Mouse (Mus musculus): ENCODE measurements around the gene Sept12. TPM values are rescaled to one million over a fixed set of nuclear protein-coding genes. Genes with fewer than 3 reads are reported as not detected.

Sept12 gene
- polyA plus RNA-seq, 1 experiment: not detected

- Histone ChIP-seq H3K4me3 (replicated peaks; ENCODE audit: control insufficient read depth, low read depth, low read length) (no peak overlapping the region), H3K4me1 (ENCODE audit: control insufficient read depth, insufficient read depth, low read length) (no peaks in the 10 kb centered on the region), H3K27ac (ENCODE audit: control insufficient read depth, insufficient read depth, low read depth, low read length, poor library complexity) (no peak overlapping the region)
- WGBS: 85% methylated on average over 4 of the region's 4 CpGs
- TF ChIP-seq CTCF (IDR thresholded peaks at IDR 0.05; ENCODE audit: control insufficient read depth, insufficient read depth, low read length): no peak
- TF ChIP-seq POLR2A (IDR thresholded peaks at IDR 0.05; ENCODE audit: borderline replicate concordance, control insufficient read depth, low read depth, low read length): no peak
Observed at GRCm38 (mm10) chr16:4993276-4993675, 4.4 kb downstream of the Sept12 start.

DNA sequence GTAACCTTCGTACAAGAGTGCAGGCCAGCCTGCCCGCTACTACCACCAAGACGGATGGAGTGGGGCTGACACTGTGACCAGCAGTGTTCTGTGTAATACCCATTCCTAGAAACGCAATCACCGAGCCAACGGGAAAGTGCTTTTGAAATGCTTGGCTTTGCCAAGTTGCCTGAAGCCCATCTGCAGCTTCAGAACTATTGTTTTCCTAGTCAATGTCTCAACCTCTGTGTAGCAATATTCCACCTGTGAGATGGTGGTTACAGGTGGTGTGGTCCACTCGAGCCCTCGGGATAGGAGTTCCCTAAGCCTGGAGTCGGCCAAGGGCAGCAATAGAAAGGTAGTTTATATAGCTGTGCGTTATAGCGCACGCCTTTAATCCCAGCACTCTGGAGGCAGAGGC lies 12.9 kb downstream of the Sept12 start:
- Histone ChIP-seq H3K27ac (ENCODE audit: control insufficient read depth, insufficient read depth, low read depth, low read length, poor library complexity) (no peak overlapping the region), H3K4me3 (replicated peaks; ENCODE audit: control insufficient read depth, low read depth, low read length) (no peak overlapping the region), H3K4me1 (ENCODE audit: control insufficient read depth, insufficient read depth, low read length) (no peaks in the 10 kb centered on the region; the same call in none of the 2 replicates)
- WGBS: 83% methylated on average over 12 of the region's 12 CpGs
- TF ChIP-seq CTCF (IDR thresholded peaks at IDR 0.05; ENCODE audit: control insufficient read depth, insufficient read depth, low read length): no peak
- TF ChIP-seq POLR2A (IDR thresholded peaks at IDR 0.05; ENCODE audit: borderline replicate concordance, control insufficient read depth, low read depth, low read length): no peak

- TF ChIP-seq POLR2A (IDR thresholded peaks at IDR 0.05; ENCODE audit: borderline replicate concordance, control insufficient read depth, low read depth, low read length): no peak
- TF ChIP-seq CTCF (IDR thresholded peaks at IDR 0.05; ENCODE audit: control insufficient read depth, insufficient read depth, low read length): peak; percentile 63
- Histone ChIP-seq H3K27ac (ENCODE audit: control insufficient read depth, insufficient read depth, low read depth, low read length, poor library complexity) (0 out of 2 replicates have a peak overlapping the region, but pooled peaks have one; percentile 17), H3K4me1 (ENCODE audit: control insufficient read depth, insufficient read depth, low read length) (peaks cover 3% of the 10 kb centered on the region), H3K4me3 (replicated peaks; ENCODE audit: control insufficient read depth, low read depth, low read length) (no peak overlapping the region)
- 67% methylated on average over 4 of the region's 4 CpGs for WGBS
Observed at GRCm38 (mm10) chr16:4979755-4980380, 17.8 kb downstream of the Sept12 start.

- TF ChIP-seq POLR2A (IDR thresholded peaks at IDR 0.05; ENCODE audit: borderline replicate concordance, control insufficient read depth, low read depth, low read length) (no peak), CTCF (IDR thresholded peaks at IDR 0.05; ENCODE audit: control insufficient read depth, insufficient read depth, low read length) (no peak)
- Histone ChIP-seq H3K27ac (ENCODE audit: control insufficient read depth, insufficient read depth, low read depth, low read length, poor library complexity) (0 out of 2 replicates have a peak overlapping the region, but pooled peaks have one; percentile 4), H3K4me3 (replicated peaks; ENCODE audit: control insufficient read depth, low read depth, low read length) (no peak overlapping the region), H3K4me1 (ENCODE audit: control insufficient read depth, insufficient read depth, low read length) (peaks cover 3% of the 10 kb centered on the region)
- 59% methylated on average over 5 of the region's 5 CpGs for WGBS
Observed at GRCm38 (mm10) chr16:4978275-4979051, 19.2 kb downstream of the Sept12 start.

DNA sequence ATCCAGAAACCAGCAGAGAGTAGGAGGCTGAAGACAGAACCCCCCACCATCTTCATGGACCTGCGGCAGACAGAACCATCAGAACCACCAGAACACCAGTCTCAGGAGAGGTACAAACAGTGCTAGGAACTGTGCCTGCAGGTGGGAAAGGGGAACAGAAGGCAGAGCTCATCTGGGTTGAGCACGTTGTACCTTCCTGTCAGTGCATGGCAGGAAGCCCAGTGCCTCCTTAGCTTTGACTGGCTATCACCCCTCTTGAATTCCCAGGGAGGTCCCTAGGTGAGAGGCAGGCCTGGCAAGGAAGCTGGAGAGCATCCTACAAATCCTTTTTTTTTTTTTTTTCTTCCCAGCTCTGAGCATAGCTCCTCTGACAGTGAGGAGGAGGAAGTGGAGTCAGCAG lies 21.5 kb downstream of the Sept12 start:
- H3K27ac ChIP-seq (ENCODE audit: control insufficient read depth, insufficient read depth, low read depth, low read length, poor library complexity): no peak overlapping the region
- no peak for TF ChIP-seq CTCF (IDR thresholded peaks at IDR 0.05; ENCODE audit: control insufficient read depth, insufficient read depth, low read length)
- TF ChIP-seq POLR2A (IDR thresholded peaks at IDR 0.05; ENCODE audit: borderline replicate concordance, control insufficient read depth, low read depth, low read length): no peak
- WGBS: 57% methylated on average over 2 of the region's 2 CpGs
- peaks cover 5% of the 10 kb centered on the region for H3K4me1 ChIP-seq (ENCODE audit: control insufficient read depth, insufficient read depth, low read length)
- no peak overlapping the region for H3K4me3 ChIP-seq (replicated peaks; ENCODE audit: control insufficient read depth, low read depth, low read length)

DNA sequence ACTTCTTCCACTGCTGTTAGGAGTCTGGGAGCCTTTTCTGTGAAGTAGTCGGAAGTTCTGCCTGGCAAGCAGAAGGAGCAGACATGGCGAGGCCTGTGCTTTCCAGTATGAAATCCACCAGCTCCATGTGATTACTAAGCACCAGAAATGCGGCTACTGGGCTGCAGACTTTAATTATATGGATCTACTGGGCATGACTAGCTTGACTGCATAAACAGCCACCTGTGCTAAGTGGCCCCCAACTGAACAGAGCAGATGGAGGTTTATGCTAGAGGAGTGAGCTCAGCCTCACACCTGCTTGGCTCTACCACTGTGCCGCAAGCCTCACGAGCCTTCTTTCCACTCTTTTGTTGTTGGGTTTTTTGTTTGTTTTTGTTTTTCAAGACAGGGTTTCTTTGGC lies 23.1 kb downstream of the Sept12 start:
- Histone ChIP-seq H3K4me3 (replicated peaks; ENCODE audit: control insufficient read depth, low read depth, low read length) (no peak overlapping the region), H3K4me1 (ENCODE audit: control insufficient read depth, insufficient read depth, low read length) (peaks cover 6% of the 10 kb centered on the region), H3K27ac (ENCODE audit: control insufficient read depth, insufficient read depth, low read depth, low read length, poor library complexity) (no peak overlapping the region)
- WGBS: 90% methylated on average over 5 of the region's 5 CpGs
- no peak for TF ChIP-seq CTCF (IDR thresholded peaks at IDR 0.05; ENCODE audit: control insufficient read depth, insufficient read depth, low read length)
- no peak for TF ChIP-seq POLR2A (IDR thresholded peaks at IDR 0.05; ENCODE audit: borderline replicate concordance, control insufficient read depth, low read depth, low read length)

- WGBS: 43% methylated on average over 4 of the region's 4 CpGs
- H3K27ac ChIP-seq (ENCODE audit: control insufficient read depth, insufficient read depth, low read depth, low read length, poor library complexity): peak overlapping the region; percentile 30
Observed at GRCm38 (mm10) chr16:4971626-4972025, 26.0 kb downstream of the Sept12 start.

DNA sequence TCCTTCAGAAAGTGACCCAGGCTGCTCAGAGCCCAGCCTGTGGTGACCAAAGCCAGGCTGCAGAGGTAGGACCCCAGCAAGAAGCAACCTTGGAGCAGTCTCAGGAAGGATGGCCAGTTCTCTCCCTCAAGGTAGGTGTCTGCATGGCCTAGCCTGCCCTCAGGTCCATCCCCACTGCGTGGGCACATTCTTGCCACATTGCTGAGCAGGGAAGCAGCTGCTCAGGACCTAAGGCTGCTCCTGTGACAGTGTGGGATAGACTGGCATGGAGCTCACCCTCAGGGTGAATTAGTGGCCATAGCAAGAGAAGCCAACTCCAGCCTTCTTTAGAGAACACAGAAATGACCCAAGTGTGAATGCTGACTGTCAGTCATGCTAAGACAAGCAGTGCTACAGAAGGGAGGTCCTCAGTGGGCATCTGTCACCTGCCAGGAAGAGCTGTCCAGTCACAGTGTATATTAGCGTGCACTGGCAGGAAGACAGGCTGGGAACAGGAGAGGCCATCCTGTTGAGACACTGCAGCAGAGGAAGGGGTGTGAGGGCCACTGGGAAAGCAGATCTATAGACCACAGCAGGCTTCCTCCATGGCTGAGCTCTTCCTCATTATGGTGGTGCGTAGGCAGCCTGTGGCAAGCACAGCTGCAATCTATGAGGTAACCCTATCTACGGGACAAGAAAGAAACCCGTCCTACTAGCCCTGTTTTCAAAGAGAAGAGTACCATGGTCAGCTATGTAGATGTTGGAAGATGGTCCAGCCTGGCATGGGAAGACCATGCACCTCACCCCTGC lies 28.4 kb downstream of the Sept12 start:
- WGBS: 12% methylated on average over 5 of the region's 5 CpGs
- H3K4me1 ChIP-seq (ENCODE audit: control insufficient read depth, insufficient read depth, low read length): peaks cover 9% of the 10 kb centered on the region
- H3K4me3 ChIP-seq (replicated peaks; ENCODE audit: control insufficient read depth, low read depth, low read length): peak overlapping the region; percentile 8
- TF ChIP-seq CTCF (IDR thresholded peaks at IDR 0.05; ENCODE audit: control insufficient read depth, insufficient read depth, low read length) (no peak), POLR2A (IDR thresholded peaks at IDR 0.05; ENCODE audit: borderline replicate concordance, control insufficient read depth, low read depth, low read length) (no peak)
- peak overlapping the region; percentile 84 for H3K27ac ChIP-seq (ENCODE audit: control insufficient read depth, insufficient read depth, low read depth, low read length, poor library complexity)

More at GRCm38 (mm10) chr16:4971626-4972025, 26.0 kb downstream of the Sept12 start:
- no peak overlapping the region for H3K4me3 ChIP-seq (replicated peaks; ENCODE audit: control insufficient read depth, low read depth, low read length)
- TF ChIP-seq POLR2A (IDR thresholded peaks at IDR 0.05; ENCODE audit: borderline replicate concordance, control insufficient read depth, low read depth, low read length): no peak
- TF ChIP-seq CTCF (IDR thresholded peaks at IDR 0.05; ENCODE audit: control insufficient read depth, insufficient read depth, low read length): no peak
- peaks cover 9% of the 10 kb centered on the region for H3K4me1 ChIP-seq (ENCODE audit: control insufficient read depth, insufficient read depth, low read length)

Data from bone marrow, adult 2 months (tissue).